In the genomic region with DNA sequence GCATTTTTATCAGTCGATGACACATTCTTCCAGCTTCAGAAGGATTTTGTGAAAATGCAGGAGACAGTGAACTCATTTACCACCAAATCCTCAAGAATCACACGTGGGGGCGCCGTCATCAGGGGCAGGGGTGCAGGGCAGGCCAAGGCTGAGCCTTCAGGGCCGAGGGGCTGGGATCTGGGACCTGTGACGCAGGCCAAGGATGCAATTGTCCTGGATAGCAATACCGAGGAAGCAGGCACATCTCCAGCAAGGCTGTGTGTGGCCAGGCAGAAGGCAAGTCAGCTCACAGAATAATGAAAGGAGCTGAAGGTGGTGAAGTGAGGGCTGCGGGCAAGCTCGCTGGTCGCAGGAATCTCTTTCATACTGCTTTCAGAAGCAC, we compare ENCODE assay signal across 8 mouse cellular contexts.
DNase-seq lines count a peak whose midpoint lies in the region; ATAC-seq lines count a peak whose summit lies in the region.

No protein-coding gene starts in this region.

- peaks cover 31% of the 10 kb centered on the region for H3K4me1 ChIP-seq in heart, embryonic 16.5 days (ENCODE audit: control insufficient read depth, insufficient read depth, low read length)
- peaks cover 8% of the 10 kb centered on the region for H3K4me1 ChIP-seq in liver, embryonic 12.5 days

- H3K36me3 ChIP-seq in heart, embryonic 16.5 days (ENCODE audit: control insufficient read depth, insufficient read depth): no peaks in the 10 kb centered on the region
- H3K36me3 ChIP-seq in liver, embryonic 12.5 days: no peaks in the 10 kb centered on the region

- WGBS in heart, embryonic 16.5 days: 14% methylated on average over 10 of the region's 10 CpGs
- 22% methylated on average over 10 of the region's 10 CpGs for WGBS in liver, embryonic 12.5 days (ENCODE audit: insufficient replicate concordance)

- H3K27ac ChIP-seq in heart, embryonic 16.5 days (ENCODE audit: low read length): no peak overlapping the region
- H3K27ac ChIP-seq in liver, embryonic 12.5 days: no peak overlapping the region

- 0 out of 2 replicates have a peak, but pooled peaks cover 2% of the 10 kb centered on the region for H3K9me3 ChIP-seq in heart, embryonic 16.5 days (replicated peaks; ENCODE audit: control insufficient read depth, low read length)
- H3K9me3 ChIP-seq in liver, embryonic 12.5 days (replicated peaks): no peaks in the 10 kb centered on the region

- peak overlapping the region; percentile 79 for H3K4me2 ChIP-seq in heart, embryonic 16.5 days (ENCODE audit: low read depth, low read length)
- H3K4me2 ChIP-seq in liver, embryonic 12.5 days: peak overlapping the region; percentile 66

- peak; percentile 22 for DNase-seq in kidney, postnatal 10 days
- DNase-seq in kidney, adult 18-20 months: no peak
- peak; percentile 29 for DNase-seq in NIH3T3 (ENCODE audit: low read depth)
- peak; percentile 91 for DNase-seq in cerebellum, postnatal 14 days
- DNase-seq in right cerebral cortex, postnatal 4 days: peak; percentile 50

- H3K27me3 ChIP-seq in heart, embryonic 16.5 days (ENCODE audit: control insufficient read depth, insufficient read depth, low read length): no peaks in the 10 kb centered on the region
- H3K27me3 ChIP-seq in liver, embryonic 12.5 days (replicated peaks): no peaks in the 10 kb centered on the region

- peak; percentile 41; the same call in 1 of the 2 replicates for ATAC-seq in heart, embryonic 16.5 days (replicated peaks; ENCODE audit: extremely low read depth, insufficient read depth, low FRiP score)
- ATAC-seq in liver, embryonic 12.5 days: peak; percentile 40; the same call in 1 of the 2 replicates
- ATAC-seq in megakaryocyte progenitor cell, adult 5-6 weeks (replicated peaks; ENCODE audit: poor library complexity): no peak

- H3K4me3 ChIP-seq in heart, embryonic 16.5 days (ENCODE audit: low read length): peak overlapping the region; percentile 50
- H3K4me3 ChIP-seq in liver, embryonic 12.5 days: peak overlapping the region; percentile 31

- H3K9ac ChIP-seq in heart, embryonic 16.5 days (ENCODE audit: low read length): peak overlapping the region; percentile 76
- peak overlapping the region; percentile 41; the same call in 1 of the 2 replicates for H3K9ac ChIP-seq in liver, embryonic 12.5 days
